Mouse (Mus musculus) heart, embryonic 10.5 days (tissue): ENCODE measurements around the gene Nxn. TPM values are rescaled to one million over a fixed set of nuclear protein-coding genes. Genes with fewer than 3 reads are reported as not detected.
"Not testable (repeated sequence)": the region's sequence is repeated elsewhere in the genome, so short reads cannot be mapped to it uniquely, and the experiment has no call there.

Experiments used
- DNase-seq: peaks from one replicate; pipeline ENCODE4 v3.0.0-alpha.2; 2017; ENCODE audit warnings: low spot score
- H3K27ac ChIP-seq: fragments of 300-500 bp; sonication (generic); 2 replicates; pipeline ENCODE4 v1.5.1; 2016; ENCODE audit warnings: mild to moderate bottlenecking
- H3K27me3 ChIP-seq: fragments of 300-500 bp; sonication (generic); 2 replicates; pipeline ENCODE4 v1.6.1; 2016; ENCODE audit warnings: mild to moderate bottlenecking; ENCODE audit not compliant: poor library complexity, insufficient read depth, severe bottlenecking
- H3K36me3 ChIP-seq: fragments of 300-500 bp; sonication (generic); 2 replicates; pipeline ENCODE4 v1.6.1; 2016; ENCODE audit warnings: mild to moderate bottlenecking, moderate library complexity
- H3K4me1 ChIP-seq: fragments of 300-500 bp; sonication (generic); 2 replicates; pipeline ENCODE4 v1.6.1; 2016; ENCODE audit warnings: mild to moderate bottlenecking
- H3K4me3 ChIP-seq: fragments of 300-500 bp; sonication (generic); 2 replicates; pipeline ENCODE4 v1.5.1; 2016; ENCODE audit warnings: mild to moderate bottlenecking, moderate library complexity
- H3K9me3 ChIP-seq: fragments of 300-500 bp; sonication (generic); 2 replicates; pipeline ENCODE4 v1.6.1; 2016; ENCODE audit warnings: mild to moderate bottlenecking, moderate library complexity
- WGBS: fragments of 180-500 bp; shearing (Covaris S2); methylation state at CpG from one replicate; pipeline ENCODE4 v1.1.7; 2016; 5-methylcytosine and 5-hydroxymethylcytosine counted together
- polyA plus RNA-seq: library from polyadenylated mRNA; unstranded; fragments of >200 nt; fragmentation: Nextera tagmentation; extraction: Ambion mirVana; gene quantifications from 2 replicates; pipeline ENCODE4 v1.2.1, GENCODE M21; 2016

The Nxn gene
- polyA plus RNA-seq, 1 experiment from 2014 or later, result 34.5 TPM

- WGBS, result 4% methylated on average over 33 of the region's 33 CpGs
- Histone ChIP-seq H3K9me3 (no peaks in the 10 kb centered on the region), H3K4me1 (peaks cover 14% of the 10 kb centered on the region), H3K27me3 (no peaks in the 10 kb centered on the region), H3K4me3 (peak overlapping the region; percentile 90), H3K36me3 (peaks cover 53% of the 10 kb centered on the region), H3K27ac (peak overlapping the region; percentile 98)
- peak; percentile 77 for DNase-seq
Measured at GRCm38 (mm10) chr11:76216681-76217389, 182.1 kb downstream of the Nxn start.

GRCm38 (mm10) chr11:76216049-76216540, 182.8 kb downstream of the Nxn start:
- H3K27ac ChIP-seq, result 0 out of 2 replicates have a peak overlapping the region, but pooled peaks have one; percentile 98
- H3K36me3 ChIP-seq, result peaks cover 53% of the 10 kb centered on the region
- DNase-seq, result peak; percentile 28
- peaks cover 14% of the 10 kb centered on the region for H3K4me1 ChIP-seq
- WGBS, result 94% methylated on average over 5 of the region's 5 CpGs
- peak overlapping the region; percentile 90 for H3K4me3 ChIP-seq
- no peaks in the 10 kb centered on the region for H3K27me3 ChIP-seq
- H3K9me3 ChIP-seq, result no peaks in the 10 kb centered on the region

- H3K27me3 ChIP-seq, result no peaks in the 10 kb centered on the region
- peaks cover 54% of the 10 kb centered on the region for H3K36me3 ChIP-seq
- no peaks in the 10 kb centered on the region for H3K9me3 ChIP-seq
- 93% methylated on average over 2 of the region's 2 CpGs for WGBS
- no peak overlapping the region for H3K4me3 ChIP-seq
- no peak for DNase-seq
- H3K4me1 ChIP-seq, result peaks cover 14% of the 10 kb centered on the region
- H3K27ac ChIP-seq, result no peak overlapping the region
Measured at GRCm38 (mm10) chr11:76215011-76215410, 183.9 kb downstream of the Nxn start.

GRCm38 (mm10) chr11:76213841-76214240, 185.1 kb downstream of the Nxn start:
- WGBS, result 83% methylated on average over 5 of the region's 5 CpGs
- DNase-seq, result peak; percentile 61
- no peaks in the 10 kb centered on the region for H3K27me3 ChIP-seq
- H3K27ac ChIP-seq, result no peak overlapping the region
- H3K36me3 ChIP-seq, result peaks cover 59% of the 10 kb centered on the region
- no peak overlapping the region for H3K4me3 ChIP-seq
- peaks cover 14% of the 10 kb centered on the region for H3K4me1 ChIP-seq
- no peaks in the 10 kb centered on the region for H3K9me3 ChIP-seq

GRCm38 (mm10) chr11:76211595-76211994, 187.3 kb downstream of the Nxn start:
- not testable (repeated sequence) for H3K9me3 ChIP-seq, H3K27me3 ChIP-seq, H3K4me3 ChIP-seq, H3K4me1 ChIP-seq, H3K27ac ChIP-seq
- peak; percentile 45 for DNase-seq
- H3K36me3 ChIP-seq, result peaks cover 81% of the 10 kb centered on the region
- WGBS, result 93% methylated on average over 5 of the region's 6 CpGs

GRCm38 (mm10) chr11:76210228-76210985, 188.5 kb downstream of the Nxn start:
- Histone ChIP-seq H3K27ac (no peak overlapping the region), H3K9me3 (no peaks in the 10 kb centered on the region), H3K4me3 (no peak overlapping the region), H3K27me3 (no peaks in the 10 kb centered on the region), H3K4me1 (0 out of 2 replicates have a peak, but pooled peaks cover under 1% of the 10 kb centered on the region), H3K36me3 (peaks cover 89% of the 10 kb centered on the region)
- peak; percentile 57 for DNase-seq
- 92% methylated on average over 13 of the region's 13 CpGs for WGBS

Other genes with a start within 250 kb of the Nxn start
- 35.1 and 37.7 TPM in 2 replicates for gene Vps53, start 219.5 kb downstream of the Nxn start, polyA plus RNA-seq
- gene Fam57a, start 219.5 kb downstream of the Nxn start, polyA plus RNA-seq, result 32.7 and 35.9 TPM in 2 replicates
- gene Dbil5, start 181.5 kb downstream of the Nxn start, polyA plus RNA-seq, result 0.80 and 1.1 TPM in 2 replicates
- 40.0 and 42.1 TPM in 2 replicates for gene Gemin4, start 181.5 kb downstream of the Nxn start, polyA plus RNA-seq
- 27.8 and 29.1 TPM in 2 replicates for gene Mrm3, start 155.4 kb downstream of the Nxn start, polyA plus RNA-seq
- 126 and 135 TPM in 2 replicates for gene Glod4, start 155.4 kb downstream of the Nxn start, polyA plus RNA-seq
- gene Timm22, start 7.8 kb upstream of the Nxn start, polyA plus RNA-seq, result 120 and 129 TPM in 2 replicates
- 32.8 and 33.7 TPM in 2 replicates for gene Abr, start 223.2 kb upstream of the Nxn start, polyA plus RNA-seq